Mouse (Mus musculus) ES-E14 (cell line): ENCODE measurements at regions not wholly inside any gene's neighbourhood (a gene's known extent, or its start where the extent isn't known, plus 50 kb on each side); places are given as distances from the start of the nearest gene placed in this dataset.

Source experiments
- DNase-seq: peaks from one replicate; pipeline ENCODE4 v3.0.0-alpha.2; 2013; ENCODE audit warnings: low read depth, low spot score
- H3K27ac ChIP-seq: 2 replicates; pipeline ENCODE4 v1.5.1; 2012; ENCODE audit warnings: low read depth, mild to moderate bottlenecking, low read length, moderate library complexity, mixed read lengths; ENCODE audit not compliant: poor library complexity, insufficient read depth, severe bottlenecking
- H3K36me3 ChIP-seq: 2 replicates; pipeline ENCODE4 v1.6.1; 2012; ENCODE audit warnings: mild to moderate bottlenecking, low read length, moderate library complexity, mixed read lengths; ENCODE audit not compliant: control insufficient read depth, poor library complexity, insufficient read depth, severe bottlenecking
- H3K4me1 ChIP-seq, 2 experiments: fragments of 150-350 bp in 1 of 2; sonication (generic) in 1 of 2; 2 replicates each; pipeline ENCODE4 v1.6.1; 2012; ENCODE audit warnings: low read length in 2 of 2, mild to moderate bottlenecking in 1 of 2, mixed read lengths in 1 of 2; ENCODE audit not compliant: control insufficient read depth in 2 of 2, insufficient read depth in 2 of 2, poor library complexity in 1 of 2
- H3K4me3 ChIP-seq, 2 experiments: fragments of 150-350 bp in 1 of 2; sonication (generic) in 1 of 2; 2 replicates each; pipeline ENCODE4 v1.5.1; 2012; ENCODE audit warnings: low read length in 2 of 2, low read depth in 1 of 2, mild to moderate bottlenecking in 1 of 2, mixed read lengths in 1 of 2; ENCODE audit not compliant: insufficient read depth in 1 of 2, poor library complexity in 1 of 2, severe bottlenecking in 1 of 2
- H3K9ac ChIP-seq: 2 replicates; pipeline ENCODE4 v1.6.1; 2012; ENCODE audit warnings: low read depth, mild to moderate bottlenecking, low read length, mixed read lengths; ENCODE audit not compliant: poor library complexity, insufficient read depth, severe bottlenecking
- H3K9me3 ChIP-seq: fragments of 150-350 bp; sonication (generic); 2 replicates; pipeline ENCODE4 v1.6.1; 2012; ENCODE audit warnings: low read depth, mild to moderate bottlenecking, low read length; ENCODE audit not compliant: control insufficient read depth, insufficient read depth
- CHD2 ChIP-seq: IDR thresholded peaks from 2 replicates; pipeline ENCODE4 v1.6.1; 2014; ENCODE audit warnings: mild to moderate bottlenecking, low read depth, low read length, inconsistent platforms
- HCFC1 ChIP-seq: IDR thresholded peaks from 2 replicates; pipeline ENCODE4 v1.6.1; 2012; ENCODE audit warnings: low read length, inconsistent platforms, borderline replicate concordance; ENCODE audit not compliant: insufficient read depth
- MAFK ChIP-seq: IDR thresholded peaks from 2 replicates; pipeline ENCODE4 v1.6.1; 2014; ENCODE audit warnings: mild to moderate bottlenecking, low read depth, low read length, inconsistent platforms; ENCODE audit not compliant: insufficient read depth
- ZC3H11A ChIP-seq: IDR thresholded peaks from 2 replicates; pipeline ENCODE4 v1.6.1; 2012; ENCODE audit warnings: low read depth, mild to moderate bottlenecking, inconsistent platforms, low read length, borderline replicate concordance
- ZNF384 ChIP-seq: IDR thresholded peaks from 2 replicates; pipeline ENCODE4 v1.6.1; 2012; ENCODE audit warnings: low read depth, low read length, inconsistent platforms
- in situ Hi-C, 2 experiments: fragments of 600-800 bp; cut with MboI; formaldehyde crosslinking; loops; one replicate each; pipeline ENCODE4 v1.15.1; 2025; ENCODE audit warnings: low sequenced_read_pairs in 2 of 2, inconsistent platforms in 1 of 2; ENCODE audit not compliant: unreplicated experiment in 2 of 2

GRCm38 (mm10) chr4:37566226-37566625, 614.7 kb upstream of the Lingo2 start:
- Histone ChIP-seq H3K27ac (no peak overlapping the region), H3K9ac (no peak overlapping the region), H3K36me3 (no peaks in the 10 kb centered on the region), H3K4me3 (no peak overlapping the region), H3K4me1 (no peaks in the 10 kb centered on the region), H3K9me3 (no peaks in the 10 kb centered on the region)
- TF ChIP-seq ZC3H11A (no peak), MAFK (no peak), ZNF384 (no peak)
- in situ Hi-C loops = no loop called here
- no peak for DNase-seq

GRCm38 (mm10) chr4:37560209-37560608, 608.7 kb upstream of the Lingo2 start:
- Histone ChIP-seq H3K9me3 (no peaks in the 10 kb centered on the region), H3K4me1 (no peaks in the 10 kb centered on the region), H3K9ac (no peak overlapping the region), H3K27ac (no peak overlapping the region), H3K36me3 (no peaks in the 10 kb centered on the region), H3K4me3 (no peak overlapping the region)
- peak; percentile 26 for DNase-seq
- in situ Hi-C loops = no loop called here
- no peak for TF ChIP-seq CHD2
- peak; percentile 52; the same call in 1 of the 2 replicates for TF ChIP-seq ZC3H11A

GRCm38 (mm10) chr4:37546001-37546400, 594.5 kb upstream of the Lingo2 start:
- in situ Hi-C loops = no loop called here
- Histone ChIP-seq H3K4me1 (no peaks in the 10 kb centered on the region), H3K36me3 (no peaks in the 10 kb centered on the region), H3K9me3 (no peaks in the 10 kb centered on the region), H3K9ac (no peak overlapping the region), H3K27ac (no peak overlapping the region), H3K4me3 (no peak overlapping the region)
- TF ChIP-seq ZNF384 (no peak), MAFK (no peak), ZC3H11A (no peak), HCFC1 (no peak), CHD2 (no peak)
- no peak for DNase-seq

- no peaks in the 10 kb centered on the region for H3K36me3 ChIP-seq
- no peak overlapping the region for H3K27ac ChIP-seq
- in situ Hi-C loops = no loop called here
- no peak for DNase-seq
- H3K9me3 ChIP-seq = no peaks in the 10 kb centered on the region
- no peak overlapping the region for H3K9ac ChIP-seq
- no peak overlapping the region for H3K4me3 ChIP-seq
- H3K4me1 ChIP-seq = no peaks in the 10 kb centered on the region
- no peak for TF ChIP-seq HCFC1
- TF ChIP-seq ZC3H11A = no peak
- no peak for TF ChIP-seq CHD2
- no peak for TF ChIP-seq MAFK
- no peak for TF ChIP-seq ZNF384
These were observed 556.2 kb upstream of the Lingo2 start for GRCm38 (mm10) chr4:37507732-37508131.
